Mouse (Mus musculus): Measurements from ENCODE around the gene Gpd1.

DNA sequence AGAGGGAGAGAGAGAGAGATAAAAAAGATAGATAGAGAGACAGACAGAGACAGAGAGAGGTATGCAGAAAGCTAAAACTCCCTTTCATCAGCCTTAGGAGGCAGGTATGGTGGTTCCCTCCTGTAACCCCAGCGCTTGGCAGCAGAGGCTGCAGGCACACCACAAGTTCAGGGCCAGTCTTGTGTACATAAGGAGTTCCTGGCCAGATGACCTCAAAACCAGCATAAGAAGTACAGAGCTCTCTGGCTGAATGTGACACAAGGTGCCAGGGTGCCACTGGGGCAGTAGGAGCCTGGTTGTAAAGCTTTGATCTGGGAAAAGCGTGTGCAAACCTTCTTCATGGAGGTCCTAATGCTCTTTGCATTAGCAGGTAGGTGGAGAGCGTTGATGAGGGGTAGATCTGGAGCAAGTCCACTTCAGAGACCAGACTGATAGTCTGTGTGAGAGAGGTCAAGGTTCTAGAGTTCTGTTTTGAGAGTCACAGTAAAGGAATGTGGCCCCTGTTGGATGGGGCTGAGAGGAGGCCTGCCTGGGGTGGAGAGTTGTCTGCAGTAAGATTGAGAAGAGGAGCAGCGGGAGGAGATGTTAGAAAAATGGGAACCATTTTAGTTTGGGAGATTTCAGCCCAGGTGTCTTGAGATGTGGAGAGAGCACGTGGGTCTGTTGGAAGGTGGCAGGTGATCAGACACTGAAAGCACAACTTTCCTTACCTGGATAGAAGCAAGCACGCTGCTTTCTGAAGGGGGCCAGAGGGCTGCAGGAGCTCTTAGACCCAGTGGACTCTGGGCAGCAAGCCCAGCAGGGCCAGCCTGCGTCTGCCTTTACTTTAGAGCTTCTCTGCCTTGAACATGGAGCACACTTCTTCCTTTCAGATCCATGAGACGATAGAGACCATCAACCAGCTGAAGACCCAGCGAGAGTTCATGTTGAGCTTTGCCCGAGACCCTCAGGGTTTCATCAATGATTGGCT lies 6.8 kb upstream of the Gpd1 start:
- TF ChIP-seq GATA1 (IDR thresholded peaks at IDR 0.05; ENCODE audit: borderline replicate concordance, low read length): no peak
- TF ChIP-seq FLI1 (IDR thresholded peaks at IDR 0.05; ENCODE audit: low read length): no peak

Measured in megakaryocyte, embryonic 14.5 days (primary cell).